Mouse (Mus musculus) cerebellum, adult 9-10 months (tissue): ENCODE measurements around the gene Mcfd2.

ENCODE experiments used
- DNase-seq: peaks from one replicate; pipeline ENCODE4 v3.0.0; 2022

Gene Mcfd2

DNA sequence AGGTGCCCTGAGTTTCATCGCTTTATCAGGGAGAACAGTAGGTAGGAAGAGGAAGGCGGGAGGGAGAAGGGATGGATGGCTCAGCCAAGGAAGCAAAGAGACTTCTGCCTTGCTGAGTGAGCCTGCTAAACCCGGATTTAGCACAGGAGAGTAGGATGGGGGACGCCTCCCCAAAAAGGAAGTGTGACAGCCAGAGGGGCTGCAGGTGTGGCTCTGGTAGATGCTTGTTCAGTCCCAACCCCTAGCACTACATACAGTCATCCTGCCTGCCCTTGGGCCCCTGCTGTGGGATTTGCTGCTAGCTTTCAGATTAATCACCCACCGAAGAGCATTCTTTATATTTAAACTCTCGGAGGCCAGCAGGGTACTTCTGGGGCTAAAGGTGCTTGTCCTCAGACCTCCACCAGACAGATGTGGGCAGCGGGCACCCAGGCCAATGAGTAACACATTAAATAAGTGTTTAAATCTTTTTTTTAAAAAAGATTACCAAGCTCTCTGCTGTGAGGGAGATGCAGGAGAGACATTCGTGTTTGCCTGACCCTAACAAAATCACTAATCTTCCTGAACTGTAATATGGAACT, 21.6 kb upstream of the Mcfd2 start:
- no peak for DNase-seq

DNA sequence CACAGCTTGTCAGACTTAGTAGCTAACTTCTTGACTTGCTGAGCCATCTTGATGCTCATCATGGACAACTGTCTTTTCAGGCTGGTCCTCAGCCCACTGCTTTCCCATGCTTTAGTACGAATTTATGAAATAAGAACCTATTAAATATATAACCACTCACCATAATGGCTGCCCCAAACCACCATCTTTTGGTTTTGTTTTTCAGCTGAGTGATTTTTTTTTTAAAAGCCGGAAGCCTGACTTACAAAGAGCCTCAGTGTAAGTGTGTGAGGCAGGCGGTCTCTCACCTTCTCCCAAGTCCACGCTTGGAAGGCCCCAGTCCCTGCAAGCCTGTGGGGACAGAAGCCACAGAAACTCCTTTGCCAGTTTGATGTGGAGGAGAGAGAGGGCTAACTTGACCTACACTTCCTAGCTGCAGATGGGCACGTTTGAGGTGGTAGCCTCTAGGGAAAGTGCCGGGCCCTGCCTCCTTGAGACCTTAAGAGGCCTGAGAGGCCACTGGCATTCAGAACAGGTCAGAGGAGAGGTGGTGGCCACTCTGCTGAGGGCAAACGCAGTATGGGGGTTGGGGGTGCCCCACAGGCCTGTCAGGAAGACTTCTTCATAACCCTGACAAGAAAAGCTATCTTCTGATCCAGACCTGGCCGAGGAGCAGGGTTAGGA, 20.9 kb upstream of the Mcfd2 start:
- no peak for DNase-seq

DNA sequence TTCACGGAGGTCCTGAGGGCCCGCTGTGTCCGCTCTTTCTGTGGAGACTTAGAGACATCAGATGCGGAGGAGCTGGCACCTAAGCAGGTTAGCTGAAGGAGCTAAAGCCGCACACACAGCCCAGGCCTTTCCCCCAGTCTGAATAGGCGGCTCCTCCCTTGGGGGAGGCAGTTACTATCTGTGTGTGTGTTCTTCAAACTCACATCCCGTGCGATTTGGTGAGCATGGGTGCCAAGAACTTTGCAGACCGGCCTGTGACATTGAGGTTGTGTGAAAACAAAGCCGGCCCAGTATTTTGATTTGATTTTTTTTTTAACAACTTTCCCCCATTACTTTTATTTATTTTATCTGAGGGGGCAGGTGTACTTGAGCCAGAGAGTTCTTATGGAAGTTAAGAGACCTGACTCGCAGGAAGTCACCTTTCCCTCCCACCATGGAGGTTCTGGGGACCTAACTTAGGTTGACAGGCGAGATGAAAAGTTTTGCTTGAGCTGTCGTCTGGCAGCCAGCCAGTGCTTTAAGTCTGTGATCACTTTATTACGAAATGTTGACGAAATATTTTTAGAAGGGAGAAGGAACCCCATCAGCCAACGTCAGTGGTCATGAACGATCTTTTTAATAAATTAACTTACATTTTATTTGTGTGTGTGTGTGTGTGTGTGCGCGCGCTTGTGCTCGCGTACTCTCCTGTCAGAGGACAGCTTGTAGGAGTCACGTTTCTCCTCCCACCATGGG, 20.2 kb upstream of the Mcfd2 start:
- no peak for DNase-seq

DNA sequence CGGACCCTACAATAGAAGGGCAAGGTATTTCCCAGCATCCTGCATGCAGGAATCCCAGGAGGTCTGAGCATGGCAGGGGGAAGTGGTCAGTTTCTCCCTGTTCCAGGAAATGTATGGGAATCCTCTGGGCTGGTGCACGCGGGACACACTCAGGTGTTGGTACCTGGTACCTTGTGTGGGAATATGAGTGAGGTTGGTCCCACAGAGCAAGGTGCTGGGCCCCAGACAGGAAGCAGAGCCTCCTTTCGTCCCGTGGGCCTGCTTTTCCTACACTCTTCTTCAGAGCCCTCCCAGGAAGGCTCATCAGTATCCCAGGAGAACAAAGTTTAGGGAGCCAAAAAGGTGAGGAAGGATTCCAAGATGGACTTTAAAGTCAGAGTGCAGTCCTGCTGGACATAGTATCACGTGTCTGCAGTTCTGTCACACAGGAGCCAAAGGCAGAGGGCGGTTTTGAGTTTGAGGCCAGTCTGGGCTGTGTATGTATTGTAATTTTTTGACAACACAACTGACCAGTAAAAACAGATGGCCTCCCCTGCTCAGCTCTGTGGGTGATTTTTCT, 18.8 kb upstream of the Mcfd2 start:
- DNase-seq: no peak

DNA sequence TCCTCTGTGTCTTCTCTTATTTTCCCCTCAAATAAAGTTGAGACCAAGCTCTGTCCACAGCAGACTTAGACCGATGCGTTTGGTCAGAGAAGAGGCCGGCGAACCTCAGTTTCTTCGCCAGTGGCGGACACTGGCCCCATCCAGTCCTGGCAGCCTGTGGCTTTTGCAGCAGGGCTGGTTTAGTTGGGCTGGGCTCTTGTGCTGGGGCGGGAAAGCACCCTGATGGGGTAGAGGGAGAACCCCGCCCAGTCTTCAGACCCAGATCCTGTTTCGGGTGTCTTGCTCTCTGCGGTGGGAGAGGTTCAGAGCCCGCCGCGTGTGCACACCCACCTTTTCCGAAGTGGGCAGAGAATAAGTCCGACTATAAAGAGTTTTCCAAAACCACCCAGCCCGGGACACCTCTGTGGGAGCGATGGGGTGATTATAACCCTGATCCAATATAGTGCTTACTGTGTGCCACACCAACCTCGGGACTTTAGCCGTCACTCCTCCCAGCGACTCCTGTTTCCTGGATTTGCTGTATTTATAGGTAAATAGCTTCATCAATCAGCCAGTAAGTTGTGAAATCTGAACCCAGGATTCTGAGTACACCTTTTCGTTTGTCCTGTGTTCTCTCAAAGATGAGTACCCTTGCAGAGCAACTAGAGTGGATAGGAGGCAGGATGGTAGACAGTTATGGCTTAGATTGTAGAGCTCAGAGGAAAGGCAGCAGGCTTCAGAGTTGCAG, 18.2 kb upstream of the Mcfd2 start:
- DNase-seq: no peak

DNA sequence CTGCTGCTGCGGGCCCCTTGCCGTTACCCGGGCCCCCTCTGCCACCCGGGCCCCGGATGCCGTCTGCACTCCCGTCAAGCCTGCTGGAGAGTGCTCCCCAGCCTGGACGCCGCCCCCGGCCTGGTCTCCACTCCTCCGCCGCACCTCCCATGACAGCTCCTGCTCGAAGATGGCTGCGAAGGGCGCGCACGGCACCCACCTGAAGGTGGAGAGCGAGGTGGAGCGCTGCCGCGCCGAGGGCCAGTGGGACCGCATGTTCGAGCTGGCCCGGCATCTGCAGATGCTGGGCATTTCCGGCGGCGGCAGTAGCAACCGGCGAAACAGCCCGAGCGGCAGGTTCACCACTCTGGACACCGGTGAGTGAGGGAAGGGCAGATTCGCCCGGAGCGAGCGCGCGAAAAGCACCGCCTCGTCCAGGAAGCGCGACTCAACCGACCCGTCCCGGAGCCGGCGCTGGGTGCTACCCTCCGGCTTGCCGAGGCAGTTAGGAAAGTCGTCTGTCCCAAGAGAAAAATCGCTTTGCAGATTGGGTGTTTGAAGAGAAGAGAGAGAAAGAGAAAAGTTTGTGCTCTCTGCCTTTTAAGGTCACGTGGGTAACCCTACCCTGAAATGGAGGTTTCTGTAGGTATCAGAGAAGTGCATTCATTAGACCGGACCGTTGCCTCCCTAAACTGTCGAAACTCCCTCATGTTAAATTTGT, 17.5 kb upstream of the Mcfd2 start:
- no peak for DNase-seq

DNA sequence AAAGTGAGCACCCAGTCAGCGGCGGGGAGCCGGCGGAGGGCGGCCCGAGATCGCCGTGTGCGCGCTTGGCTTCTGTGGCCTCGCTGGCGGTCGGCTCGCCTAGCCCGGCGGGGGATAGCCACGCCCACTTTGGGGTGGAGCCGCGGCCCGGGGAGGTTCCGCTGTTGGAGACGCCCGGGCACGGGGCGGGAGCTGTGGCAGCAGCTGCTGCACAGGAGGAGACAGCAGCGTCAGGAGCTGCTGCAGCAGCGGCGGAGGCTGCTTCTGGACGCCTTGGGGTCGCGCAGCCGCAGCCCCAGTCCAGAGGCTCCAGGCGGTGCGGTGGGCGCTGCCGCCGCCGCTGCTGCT, 16.9 kb upstream of the Mcfd2 start, which contains the start of gene Ttc7:
Gene Ttc7, plus strand, starts transcription at position 181 of the 348 bp plus-strand sequence.
- DNase-seq: peak; percentile 87

DNA sequence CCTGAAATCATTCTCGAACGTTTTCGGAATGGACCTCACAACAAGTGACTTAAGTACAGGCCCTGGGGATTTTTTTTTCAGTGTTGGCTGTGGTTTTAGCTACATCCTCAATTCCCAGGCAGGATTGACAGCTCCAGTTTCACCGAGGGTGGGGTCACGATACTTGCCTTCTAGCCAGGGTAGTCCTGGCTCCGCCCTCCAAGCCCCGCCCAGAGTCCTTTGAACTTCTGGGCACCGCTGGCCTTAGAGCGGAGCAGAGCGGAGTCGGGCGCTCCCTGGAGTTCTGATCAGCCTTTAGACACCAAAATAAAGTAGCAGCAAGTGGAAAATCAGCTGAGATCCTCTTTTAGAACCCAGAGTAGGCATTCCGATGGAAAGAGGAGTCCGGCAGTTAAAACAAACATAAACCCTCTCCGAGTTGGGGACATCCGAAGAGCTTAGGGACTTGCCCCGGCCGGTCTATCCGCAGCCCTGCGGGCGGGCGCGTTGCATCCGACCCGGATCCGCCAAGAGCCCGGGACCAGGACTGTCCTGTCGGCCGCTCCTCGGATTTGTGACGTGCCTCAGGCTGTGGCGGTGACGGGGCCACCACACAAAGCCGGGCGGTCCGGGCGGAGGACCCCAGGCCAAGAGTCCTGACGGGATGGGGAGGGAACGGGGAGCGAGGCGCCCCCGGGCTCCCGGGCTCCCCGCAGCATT, 16.4 kb upstream of the Mcfd2 start:
- DNase-seq: peak; percentile 60

DNA sequence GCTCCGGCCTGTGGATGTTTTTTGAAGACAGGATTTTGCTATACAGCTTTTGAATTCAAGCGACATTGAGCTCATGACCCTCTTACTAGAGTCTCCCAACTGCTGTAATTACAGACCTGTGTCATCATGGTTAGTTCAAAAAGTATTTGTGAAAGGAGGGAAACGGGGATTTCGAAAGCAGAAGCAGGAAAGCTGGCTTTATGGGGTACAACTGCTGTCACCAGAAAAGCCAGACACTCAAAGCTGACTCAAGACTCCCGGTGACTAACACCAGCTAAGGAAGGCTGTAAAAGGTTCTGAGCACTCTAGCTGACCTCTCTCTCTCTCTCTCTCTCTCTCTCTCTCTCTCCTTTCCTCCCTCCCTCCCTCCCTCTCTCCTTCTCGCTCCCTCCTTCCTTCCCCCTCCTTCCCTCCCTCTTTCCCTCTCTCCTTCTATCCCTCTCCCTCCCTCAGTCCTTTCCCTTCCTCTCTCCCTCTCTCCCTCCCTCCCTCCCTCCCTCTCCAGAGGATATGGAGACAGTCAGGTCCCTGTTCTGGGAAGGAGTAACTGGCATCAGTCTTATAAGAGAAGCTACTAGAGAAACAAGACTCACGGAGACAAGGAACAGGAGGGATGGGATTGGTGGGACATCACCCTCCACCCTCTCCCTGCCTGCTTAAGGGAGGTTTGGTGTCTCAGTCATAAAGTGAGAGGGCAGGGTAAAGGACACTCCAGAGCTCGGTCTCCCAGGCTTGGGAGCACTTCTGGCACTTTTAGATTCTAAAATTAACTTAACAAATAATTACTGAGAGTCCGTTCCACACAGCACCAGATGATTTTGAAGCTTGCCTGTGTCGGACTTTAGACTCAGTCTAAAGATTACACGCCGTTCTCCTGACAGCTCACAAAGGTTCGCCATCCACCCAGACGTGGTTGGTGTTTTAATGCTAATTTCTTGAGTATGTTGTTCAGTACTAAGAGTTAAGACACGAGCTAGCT, 9.9 kb upstream of the Mcfd2 start:
- no peak for DNase-seq

DNA sequence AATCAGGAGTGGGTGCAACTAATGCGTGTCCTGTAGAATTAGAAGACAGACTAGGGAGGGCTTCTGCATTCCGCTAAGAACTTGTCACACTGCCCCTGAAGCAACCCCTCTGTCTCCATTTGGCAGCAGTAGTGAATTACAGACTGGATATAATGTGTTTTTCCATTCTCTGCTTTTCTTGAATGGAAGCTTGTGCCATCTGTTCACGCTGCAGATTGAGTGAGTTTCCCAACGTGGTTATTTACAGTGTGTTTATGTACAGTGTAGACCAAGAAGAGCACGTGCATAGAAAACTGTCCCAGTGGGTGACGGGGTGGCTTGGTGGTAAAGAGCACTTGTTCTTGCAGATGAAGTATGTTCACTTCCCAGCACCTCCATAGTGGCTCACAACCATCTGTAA, 3.7 kb upstream of the Mcfd2 start:
- no peak for DNase-seq

DNA sequence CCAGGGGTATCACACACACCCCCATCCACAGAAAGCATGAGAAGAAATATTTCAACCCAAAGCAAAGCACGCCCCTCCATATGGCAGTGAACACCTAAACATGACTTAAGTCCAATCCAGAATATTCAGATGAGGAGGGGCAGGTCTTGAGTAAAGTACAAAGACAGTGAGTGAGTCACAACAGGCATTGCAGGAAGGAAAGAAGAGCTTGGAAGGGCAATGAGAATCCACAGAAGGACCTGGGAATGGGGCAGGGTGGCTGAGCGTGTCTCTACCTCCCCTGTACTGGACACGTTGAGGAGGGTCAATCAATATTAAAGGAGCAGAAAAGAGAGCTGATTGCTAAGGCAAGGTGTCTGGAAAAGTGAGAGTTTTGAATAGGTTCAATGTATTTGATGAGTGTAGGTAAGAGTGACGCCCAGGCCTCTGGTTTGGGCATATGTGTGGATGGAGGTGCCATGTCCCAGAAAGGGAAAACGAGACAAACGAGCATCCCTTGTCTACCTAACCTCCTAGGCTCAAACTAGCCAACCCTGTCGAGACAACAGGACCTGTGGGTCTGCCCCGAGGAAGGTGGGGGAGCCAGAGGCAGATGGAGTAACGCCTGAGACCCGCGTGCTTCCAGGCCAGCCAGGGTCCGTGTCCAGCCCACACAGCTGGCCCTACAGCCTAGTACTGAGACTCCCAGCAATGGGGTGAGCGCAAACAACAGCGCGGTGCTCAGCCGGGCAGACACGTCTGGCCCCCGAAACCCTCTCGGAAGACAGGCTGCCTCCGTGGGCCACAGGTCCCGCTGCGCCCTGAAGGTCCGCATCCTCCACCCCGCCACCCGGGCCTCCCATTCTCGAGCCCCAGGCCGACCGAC, 576 bp downstream of the Mcfd2 start:
- no peak for DNase-seq

DNA sequence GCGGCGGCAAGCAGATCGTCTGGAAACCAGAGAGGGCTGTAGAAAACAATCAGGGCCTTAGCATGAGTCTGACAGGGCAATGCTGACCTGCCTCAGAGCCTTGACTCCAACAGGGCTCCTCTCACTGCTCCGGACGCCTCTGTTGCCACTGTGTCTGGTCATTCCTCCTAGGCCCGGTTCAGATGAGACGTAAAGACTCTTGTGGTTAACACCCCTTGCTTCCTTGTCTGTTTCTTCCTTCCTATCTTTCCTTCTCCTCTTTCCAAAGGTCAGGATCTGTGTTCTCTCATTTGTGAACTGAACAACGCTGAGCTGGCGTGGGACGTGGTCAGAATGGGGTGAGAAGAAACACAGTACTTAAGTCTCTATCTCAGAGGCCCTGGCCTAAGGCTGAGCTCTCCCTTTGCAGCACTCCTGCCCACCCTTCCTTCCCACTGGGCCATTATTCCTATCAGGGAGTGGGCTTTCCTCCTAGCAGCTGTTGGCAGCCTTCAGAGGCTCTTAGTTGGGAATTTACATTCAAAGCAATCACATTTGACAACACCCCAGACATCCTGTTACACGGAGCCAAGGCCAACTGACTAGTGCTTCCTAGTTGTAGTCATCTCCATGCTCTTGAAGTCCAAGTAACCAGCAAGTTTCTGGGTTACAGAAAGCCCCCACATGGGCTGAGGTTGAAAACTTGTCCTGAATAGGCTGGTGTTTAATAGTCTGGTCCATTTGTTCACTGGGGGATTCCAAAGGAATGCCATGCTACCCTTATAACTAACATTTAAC, 1.5 kb downstream of the Mcfd2 start:
- DNase-seq: no peak

DNA sequence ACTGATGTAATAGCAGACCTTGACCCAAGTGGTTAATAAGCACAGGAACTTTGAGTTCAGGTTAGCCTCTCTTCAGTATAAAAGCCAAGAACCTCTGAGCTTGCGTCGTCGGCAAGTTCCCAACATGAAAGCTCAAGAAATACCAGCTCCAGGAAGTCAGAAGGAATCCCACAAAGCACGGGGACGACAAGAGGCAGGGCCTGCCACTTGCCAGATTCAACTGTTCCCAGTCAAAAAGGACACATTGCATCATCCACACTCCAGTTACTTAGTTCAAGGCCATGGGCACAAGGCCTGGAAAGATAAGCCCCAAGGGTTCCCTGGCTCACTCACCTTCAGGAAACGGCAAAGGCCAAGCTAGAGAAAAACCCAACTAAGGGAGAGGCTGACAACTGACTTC, 2.3 kb downstream of the Mcfd2 start:
- DNase-seq: no peak

DNA sequence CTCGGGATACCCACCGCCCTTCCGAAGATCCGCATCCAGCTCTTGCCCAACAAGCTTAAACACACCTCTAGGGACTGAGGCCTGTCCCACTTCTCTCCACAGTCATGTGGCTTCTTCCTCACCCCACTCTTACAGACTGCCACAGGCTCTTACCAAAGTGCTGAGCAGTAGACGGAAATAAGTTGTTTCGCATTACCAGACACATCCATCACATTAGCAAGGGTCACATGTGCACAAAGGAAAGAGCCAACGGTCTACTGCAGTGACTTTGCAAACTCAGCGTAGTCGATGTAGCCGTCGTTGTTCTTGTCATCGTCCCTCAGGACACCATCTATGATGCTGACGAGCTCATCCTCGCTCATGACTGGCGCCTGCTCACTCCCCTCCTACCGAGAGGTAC, 10.1 kb downstream of the Mcfd2 start:
- no peak for DNase-seq

DNA sequence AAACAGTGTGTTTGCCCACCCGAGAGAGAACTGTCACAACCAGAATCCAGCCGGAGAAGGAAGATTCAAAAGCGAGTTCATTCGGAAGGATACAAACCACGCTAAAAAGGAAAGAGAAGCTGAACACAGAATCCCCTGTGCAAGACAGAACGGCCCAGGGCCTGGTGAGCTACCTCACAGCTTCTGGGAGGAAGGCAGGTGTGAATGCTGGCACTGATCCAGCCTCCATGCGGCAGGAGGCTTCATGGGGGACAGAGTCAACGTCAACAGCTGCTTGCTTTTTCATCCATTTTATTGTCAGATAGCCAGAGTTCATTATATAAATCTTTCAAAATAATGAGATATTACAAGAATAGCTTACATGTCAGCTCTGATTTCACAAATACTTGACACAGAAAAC, 11.4 kb downstream of the Mcfd2 start:
- DNase-seq: no peak

DNA sequence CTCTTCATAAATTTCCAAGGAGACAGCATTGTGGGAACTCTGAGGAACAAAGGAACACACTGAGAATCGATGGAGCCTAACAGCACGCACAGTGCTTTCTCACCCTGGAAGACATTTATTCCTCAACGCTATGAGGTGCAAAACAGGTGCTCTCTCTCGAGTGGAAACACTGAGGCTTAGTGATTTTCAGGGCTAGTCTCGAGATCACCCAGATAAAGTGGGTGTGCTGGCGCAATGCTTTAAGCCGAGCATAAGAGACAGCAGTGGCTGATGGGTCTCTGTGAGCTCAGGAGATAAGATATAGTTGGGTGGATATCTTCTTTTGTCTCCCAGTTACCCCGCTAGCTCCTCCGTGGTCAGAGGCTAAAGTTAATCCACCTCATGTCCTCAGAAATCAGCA, 19.6 kb downstream of the Mcfd2 start:
- no peak for DNase-seq

DNA sequence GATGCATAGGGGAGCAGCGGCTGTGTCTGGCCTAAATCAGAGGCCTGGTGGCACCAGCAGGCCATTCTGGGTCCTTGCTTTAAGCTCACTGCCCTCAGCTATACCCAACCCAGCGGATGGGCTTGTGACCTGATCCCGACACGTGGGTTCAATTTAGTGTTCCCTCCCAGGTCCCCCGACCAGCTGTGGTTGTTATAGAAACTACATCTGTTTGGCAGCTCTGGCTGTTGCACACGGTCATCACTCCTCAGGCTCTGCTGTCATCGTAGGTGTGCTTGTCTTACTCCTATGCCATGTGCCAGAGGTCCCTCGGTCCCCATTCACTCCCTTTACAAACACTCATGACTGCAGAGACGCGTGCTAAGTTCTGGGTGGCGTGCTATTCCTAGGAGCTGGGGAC, 27.9 kb downstream of the Mcfd2 start:
- DNase-seq: no peak

DNA sequence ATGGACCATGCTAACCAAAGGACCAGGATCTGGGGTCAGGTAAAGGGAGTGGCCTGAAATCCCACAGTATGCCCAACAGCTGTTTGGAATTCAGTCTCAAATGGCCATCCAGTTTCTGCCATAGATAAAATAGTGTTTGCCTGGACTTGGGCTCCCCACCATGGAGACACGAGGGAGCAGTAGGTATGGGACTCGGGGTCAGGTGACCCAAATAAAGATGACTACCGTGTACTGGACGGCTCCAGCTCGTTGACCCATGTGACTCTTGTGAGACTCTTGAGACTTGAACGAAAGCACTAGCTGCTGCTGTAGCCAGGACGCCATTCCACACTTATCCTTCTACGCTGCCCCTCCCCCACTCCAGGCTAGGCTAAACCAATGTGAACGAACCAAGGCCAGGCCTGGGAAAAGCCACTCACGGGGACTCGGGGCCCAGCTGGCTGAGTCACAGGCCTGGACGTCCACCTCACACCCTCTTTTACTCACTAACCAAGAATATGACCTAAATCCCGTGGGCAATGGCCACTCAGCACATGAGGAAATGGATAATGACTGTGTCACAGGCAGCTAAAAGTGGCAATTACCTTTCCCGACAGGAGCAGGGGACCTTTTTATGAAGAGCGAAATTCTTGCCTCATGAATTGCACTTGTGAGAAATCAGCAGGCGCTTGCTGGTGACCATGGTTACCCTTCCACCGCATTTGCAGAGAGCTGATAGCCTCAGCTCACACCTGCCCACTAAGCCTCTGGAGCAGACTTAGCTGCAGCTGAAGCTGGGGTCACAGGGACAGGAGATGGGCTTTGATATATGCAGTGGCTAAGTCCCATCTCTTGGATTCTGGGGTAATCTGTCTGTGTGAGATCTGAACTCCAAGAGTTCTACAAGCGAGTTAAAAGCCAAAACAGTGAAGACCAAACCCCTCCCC, 28.7 kb downstream of the Mcfd2 start:
- no peak for DNase-seq
